Mouse (Mus musculus) liver, embryonic 15.5 days (tissue): ENCODE results near the gene Agbl1. TPM values are rescaled to one million over a fixed set of nuclear protein-coding genes. Genes with fewer than 3 reads are reported as not detected.
"Not testable (repeated sequence)": the region's sequence is repeated elsewhere in the genome, so short reads cannot be mapped to it uniquely, and the experiment has no call there.

Experiments used
- ATAC-seq: fragments of 200-750 bp; cut with Nextera tagmentation; 2 replicates; pipeline ENCODE4 v1.8.0; 2017; ENCODE audit warnings: moderate number of reproducible peaks, mild to moderate bottlenecking, moderate library complexity; ENCODE audit not compliant: insufficient read depth
- H3K27ac ChIP-seq: fragments of 300-500 bp; sonication (generic); replicated peaks from 2 replicates; pipeline ENCODE4 v1.5.1; 2015; ENCODE audit warnings: mild to moderate bottlenecking, inconsistent platforms
- H3K27me3 ChIP-seq: fragments of 300-500 bp; sonication (generic); 2 replicates; pipeline ENCODE4 v1.6.1; 2015; ENCODE audit warnings: mild to moderate bottlenecking, inconsistent platforms
- H3K36me3 ChIP-seq: fragments of 300-500 bp; sonication (generic); replicated peaks from 2 replicates; pipeline ENCODE4 v1.6.1; 2015; ENCODE audit warnings: moderate library complexity, mild to moderate bottlenecking, inconsistent platforms
- H3K4me1 ChIP-seq: fragments of 300-500 bp; sonication (generic); replicated peaks from 2 replicates; pipeline ENCODE4 v1.6.1; 2015; ENCODE audit warnings: inconsistent platforms
- H3K4me2 ChIP-seq: fragments of 300-500 bp; sonication (generic); 2 replicates; pipeline ENCODE4 v1.6.1; 2015; ENCODE audit warnings: moderate library complexity, mild to moderate bottlenecking, inconsistent platforms
- H3K4me3 ChIP-seq: fragments of 300-500 bp; sonication (generic); replicated peaks from 2 replicates; pipeline ENCODE4 v1.5.1; 2015; ENCODE audit warnings: mild to moderate bottlenecking, inconsistent platforms
- H3K9ac ChIP-seq: fragments of 300-500 bp; sonication (generic); 2 replicates; pipeline ENCODE4 v1.6.1; 2015; ENCODE audit warnings: moderate library complexity, mild to moderate bottlenecking, inconsistent platforms
- H3K9me3 ChIP-seq: fragments of 300-500 bp; sonication (generic); replicated peaks from 2 replicates; pipeline ENCODE4 v1.6.1; 2016; ENCODE audit warnings: inconsistent platforms
- WGBS: fragments of 180-500 bp; shearing (Covaris S2); methylation state at CpG from one replicate; pipeline ENCODE4 v1.1.7; 2015; ENCODE audit warnings: mixed read lengths; ENCODE audit not compliant: insufficient replicate concordance; 5-methylcytosine and 5-hydroxymethylcytosine counted together
- polyA plus RNA-seq: library from polyadenylated mRNA; unstranded; fragments of >200 nt; fragmentation: Nextera tagmentation; extraction: Ambion mirVana; gene quantifications from 2 replicates; pipeline ENCODE4 v1.2.1, GENCODE M21; 2015

Agbl1 gene
- 0.03 TPM in 1 of 2 replicates, not detected in the other for polyA plus RNA-seq

- WGBS, result 49% methylated on average over 7 of the region's 7 CpGs
- no peaks in the 10 kb centered on the region for H3K27me3 ChIP-seq
- H3K4me1 ChIP-seq, result no peaks in the 10 kb centered on the region
- no peaks in the 10 kb centered on the region for H3K36me3 ChIP-seq
- H3K9ac ChIP-seq, result no peak within 1 kb of the TSS
- no peak within 1 kb of the TSS for H3K27ac ChIP-seq
- no peak for ATAC-seq
- no peak within 1 kb of the TSS for H3K4me3 ChIP-seq
- no peaks in the 10 kb centered on the region for H3K9me3 ChIP-seq
- H3K4me2 ChIP-seq, result no peak within 1 kb of the TSS
Measured at GRCm38 (mm10) chr7:76229311-76229937, at the start of gene Agbl1. Gene Agbl1 (plus strand): TSS chr7:76229887.

- Histone ChIP-seq H3K27me3 (no peaks in the 10 kb centered on the region), H3K4me2 (no peak overlapping the region), H3K9ac (no peak overlapping the region), H3K4me3 (no peak overlapping the region), H3K36me3 (no peaks in the 10 kb centered on the region), H3K9me3 (no peaks in the 10 kb centered on the region; the same call in 1 of the 2 replicates), H3K4me1 (no peaks in the 10 kb centered on the region), H3K27ac (no peak overlapping the region)
- WGBS, result 50% methylated on average over 7 of the region's 7 CpGs
- ATAC-seq, result no peak
Measured at GRCm38 (mm10) chr7:76185005-76185658, 44.6 kb upstream of the Agbl1 start.

GRCm38 (mm10) chr7:76185681-76186121 lies 44.0 kb upstream of the Agbl1 start:
- H3K27ac ChIP-seq, result no peak overlapping the region
- no peak overlapping the region for H3K4me3 ChIP-seq
- H3K27me3 ChIP-seq, result no peaks in the 10 kb centered on the region
- no peak overlapping the region for H3K4me2 ChIP-seq
- H3K36me3 ChIP-seq, result no peaks in the 10 kb centered on the region
- H3K4me1 ChIP-seq, result no peaks in the 10 kb centered on the region
- no peak for ATAC-seq
- H3K9me3 ChIP-seq, result no peaks in the 10 kb centered on the region; the same call in 1 of the 2 replicates
- no peak overlapping the region for H3K9ac ChIP-seq
- 38% methylated on average over 6 of the region's 6 CpGs for WGBS

GRCm38 (mm10) chr7:76218546-76218945 lies 11.1 kb upstream of the Agbl1 start:
- no peak overlapping the region for H3K4me2 ChIP-seq
- H3K27ac ChIP-seq, result no peak overlapping the region
- no peak for ATAC-seq
- H3K9me3 ChIP-seq, result no peaks in the 10 kb centered on the region
- H3K4me3 ChIP-seq, result no peak overlapping the region
- no peaks in the 10 kb centered on the region for H3K36me3 ChIP-seq
- H3K27me3 ChIP-seq, result no peaks in the 10 kb centered on the region
- no peak overlapping the region for H3K9ac ChIP-seq
- H3K4me1 ChIP-seq, result no peaks in the 10 kb centered on the region
- 50% methylated on average over 4 of the region's 4 CpGs for WGBS

GRCm38 (mm10) chr7:76219797-76220469 lies 9.8 kb upstream of the Agbl1 start:
- Histone ChIP-seq H3K9me3 (no peaks in the 10 kb centered on the region), H3K36me3 (no peaks in the 10 kb centered on the region), H3K27ac (no peak overlapping the region), H3K9ac (no peak overlapping the region), H3K4me2 (no peak overlapping the region), H3K27me3 (no peaks in the 10 kb centered on the region), H3K4me3 (no peak overlapping the region), H3K4me1 (no peaks in the 10 kb centered on the region)
- WGBS, result 67% methylated on average over 7 of the region's 7 CpGs
- ATAC-seq, result no peak

- Histone ChIP-seq H3K4me2 (no peak overlapping the region), H3K36me3 (no peaks in the 10 kb centered on the region), H3K27me3 (no peaks in the 10 kb centered on the region), H3K4me3 (no peak overlapping the region), H3K9me3 (no peaks in the 10 kb centered on the region), H3K27ac (no peak overlapping the region), H3K4me1 (no peaks in the 10 kb centered on the region), H3K9ac (no peak overlapping the region)
- ATAC-seq, result no peak
- 50% methylated on average over 2 of the region's 2 CpGs for WGBS
Measured at GRCm38 (mm10) chr7:76222691-76223090, 7.0 kb upstream of the Agbl1 start.

- WGBS, result 10% methylated on average over 2 of the region's 2 CpGs
- H3K4me2 ChIP-seq, result no peak overlapping the region
Measured at GRCm38 (mm10) chr7:76228881-76229280, 806 bp upstream of the Agbl1 start.

GRCm38 (mm10) chr7:76234321-76234720 lies 4.6 kb downstream of the Agbl1 start:
- H3K9ac ChIP-seq, result no peak overlapping the region
- ATAC-seq, result no peak
- H3K27me3 ChIP-seq, result no peaks in the 10 kb centered on the region
- no peaks in the 10 kb centered on the region for H3K36me3 ChIP-seq
- H3K4me3 ChIP-seq, result no peak overlapping the region
- 61% methylated on average over 2 of the region's 2 CpGs for WGBS
- no peaks in the 10 kb centered on the region for H3K9me3 ChIP-seq
- H3K27ac ChIP-seq, result no peak overlapping the region
- H3K4me2 ChIP-seq, result no peak overlapping the region
- no peaks in the 10 kb centered on the region for H3K4me1 ChIP-seq

More at GRCm38 (mm10) chr7:76228881-76229280, 806 bp upstream of the Agbl1 start:
- Histone ChIP-seq H3K9ac (no peak overlapping the region), H3K36me3 (no peaks in the 10 kb centered on the region), H3K4me1 (no peaks in the 10 kb centered on the region), H3K27ac (no peak overlapping the region), H3K9me3 (no peaks in the 10 kb centered on the region), H3K27me3 (no peaks in the 10 kb centered on the region), H3K4me3 (no peak overlapping the region)
- no peak for ATAC-seq

- Histone ChIP-seq H3K9me3 (no peaks in the 10 kb centered on the region), H3K36me3 (no peaks in the 10 kb centered on the region), H3K4me2 (no peak overlapping the region), H3K4me3 (no peak overlapping the region), H3K27me3 (no peaks in the 10 kb centered on the region), H3K9ac (no peak overlapping the region), H3K4me1 (no peaks in the 10 kb centered on the region), H3K27ac (no peak overlapping the region)
- 57% methylated on average over 4 of the region's 4 CpGs for WGBS
- no peak for ATAC-seq
Measured at GRCm38 (mm10) chr7:76237497-76237896, 7.8 kb downstream of the Agbl1 start.

- not testable (repeated sequence) for H3K4me2 ChIP-seq, H3K9me3 ChIP-seq, H3K4me3 ChIP-seq, H3K36me3 ChIP-seq, H3K4me1 ChIP-seq, H3K9ac ChIP-seq, ATAC-seq, H3K27ac ChIP-seq, H3K27me3 ChIP-seq
- 84% methylated on average over 18 of the region's 18 CpGs for WGBS
Measured at GRCm38 (mm10) chr7:76244839-76245238, 15.2 kb downstream of the Agbl1 start.

GRCm38 (mm10) chr7:76275061-76275460 lies 45.4 kb downstream of the Agbl1 start:
- Histone ChIP-seq H3K27me3 (no peaks in the 10 kb centered on the region), H3K4me1 (no peaks in the 10 kb centered on the region), H3K27ac (no peak overlapping the region), H3K9ac (no peak overlapping the region), H3K9me3 (no peaks in the 10 kb centered on the region), H3K4me3 (no peak overlapping the region), H3K4me2 (no peak overlapping the region), H3K36me3 (no peaks in the 10 kb centered on the region)
- ATAC-seq, result no peak
